Mouse (Mus musculus) cortical plate, adult 2 months (tissue): ENCODE measurements around the gene Rab37. TPM values are rescaled to one million over a fixed set of nuclear protein-coding genes. Genes with fewer than 3 reads are reported as not detected.

Experiments used
- H3K27ac ChIP-seq: fragments of 200-500 bp; 2 replicates; pipeline ENCODE4 v1.5.1; 2012; ENCODE audit warnings: low read length, control low read depth, inconsistent platforms; ENCODE audit not compliant: insufficient read depth
- H3K4me1 ChIP-seq: fragments of 200-500 bp; 2 replicates; pipeline ENCODE4 v1.6.1; 2011; ENCODE audit warnings: low read length; ENCODE audit not compliant: control insufficient read depth, insufficient read depth
- H3K4me3 ChIP-seq: fragments of 200-500 bp; 2 replicates; pipeline ENCODE4 v1.5.1; 2011; ENCODE audit warnings: mild to moderate bottlenecking, low read length, control low read depth; ENCODE audit not compliant: insufficient read depth
- CTCF ChIP-seq: fragments of 200-500 bp; IDR thresholded peaks from 2 replicates; pipeline ENCODE4 v1.5.1; 2011; ENCODE audit warnings: mild to moderate bottlenecking, control low read depth, low read length; ENCODE audit not compliant: insufficient read depth; ENCODE audit errors: extremely low read depth
- POLR2A ChIP-seq: fragments of 200-500 bp; IDR thresholded peaks from 2 replicates; pipeline ENCODE4 v1.6.1; 2011; ENCODE audit warnings: mild to moderate bottlenecking, low read length, control low read depth; ENCODE audit not compliant: insufficient read depth; ENCODE audit errors: extremely low read depth
- polyA plus RNA-seq: library from polyadenylated mRNA; depleted of rRNA; stranded (reverse); fragments of >200 nt; gene quantifications from 2 replicates; pipeline ENCODE4 v1.2.3, GENCODE M21; 2012

The Rab37 gene
- polyA plus RNA-seq, 1 experiment: 2.9 TPM

- Histone ChIP-seq H3K4me3 (no peak overlapping the region), H3K27ac (no peak overlapping the region), H3K4me1 (peaks cover 3% of the 10 kb centered on the region)
- no peak for TF ChIP-seq CTCF
- no peak for TF ChIP-seq POLR2A
These were observed 97.5 kb downstream of the Rab37 start for GRCm38 (mm10) chr11:115188539-115189231.

GRCm38 (mm10) chr11:115189304-115189703, 98.1 kb downstream of the Rab37 start:
- H3K4me1 ChIP-seq: peaks cover 3% of the 10 kb centered on the region
- no peak overlapping the region for H3K4me3 ChIP-seq
- no peak overlapping the region; the same call in 1 of the 2 replicates for H3K27ac ChIP-seq
- no peak for TF ChIP-seq CTCF
- no peak for TF ChIP-seq POLR2A

GRCm38 (mm10) chr11:115192180-115192579, 100.9 kb downstream of the Rab37 start:
- Histone ChIP-seq H3K4me1 (no peaks in the 10 kb centered on the region), H3K4me3 (no peak overlapping the region), H3K27ac (no peak overlapping the region)
- no peak for TF ChIP-seq CTCF
- TF ChIP-seq POLR2A: no peak

- H3K27ac ChIP-seq: no peak overlapping the region
- no peak for TF ChIP-seq POLR2A
- TF ChIP-seq CTCF: no peak
- H3K4me1 ChIP-seq: no peaks in the 10 kb centered on the region
- H3K4me3 ChIP-seq: no peak overlapping the region
These were observed 103.5 kb downstream of the Rab37 start for GRCm38 (mm10) chr11:115194693-115195092.

- no peaks in the 10 kb centered on the region for H3K4me1 ChIP-seq
- H3K4me3 ChIP-seq: no peak overlapping the region
- no peak overlapping the region for H3K27ac ChIP-seq
- TF ChIP-seq POLR2A: no peak
- TF ChIP-seq CTCF: no peak
These were observed 104.7 kb downstream of the Rab37 start for GRCm38 (mm10) chr11:115195933-115196332.

GRCm38 (mm10) chr11:115197558-115197957, 106.3 kb downstream of the Rab37 start:
- H3K4me1 ChIP-seq: no peaks in the 10 kb centered on the region
- TF ChIP-seq CTCF (no peak), POLR2A (no peak)
- H3K27ac ChIP-seq: no peak overlapping the region
- no peak overlapping the region for H3K4me3 ChIP-seq

GRCm38 (mm10) chr11:115198932-115199384, 107.7 kb downstream of the Rab37 start:
- H3K27ac ChIP-seq: no peak overlapping the region
- TF ChIP-seq POLR2A (no peak), CTCF (no peak)

GRCm38 (mm10) chr11:115200520-115200919, 109.3 kb downstream of the Rab37 start:
- Histone ChIP-seq H3K4me3 (no peak overlapping the region), H3K27ac (no peak overlapping the region), H3K4me1 (no peaks in the 10 kb centered on the region)
- TF ChIP-seq POLR2A: no peak
- no peak for TF ChIP-seq CTCF

More at GRCm38 (mm10) chr11:115198932-115199384, 107.7 kb downstream of the Rab37 start:
- Histone ChIP-seq H3K4me1 (no peaks in the 10 kb centered on the region), H3K4me3 (no peak overlapping the region)

- Histone ChIP-seq H3K4me3 (no peak overlapping the region), H3K27ac (no peak overlapping the region), H3K4me1 (no peaks in the 10 kb centered on the region)
- peak; percentile 88 for TF ChIP-seq CTCF
- no peak for TF ChIP-seq POLR2A
These were observed 111.1 kb downstream of the Rab37 start for GRCm38 (mm10) chr11:115202316-115202715.

GRCm38 (mm10) chr11:115202756-115203155, 111.5 kb downstream of the Rab37 start:
- Histone ChIP-seq H3K4me1 (no peaks in the 10 kb centered on the region), H3K27ac (no peak overlapping the region), H3K4me3 (no peak overlapping the region)
- TF ChIP-seq CTCF: no peak
- TF ChIP-seq POLR2A: no peak
